Mouse (Mus musculus) common myeloid progenitor, adult 5-6 weeks (primary cell): ENCODE results near the gene Olfr1099. TPM values are rescaled to one million over a fixed set of nuclear protein-coding genes. Genes with fewer than 3 reads are reported as not detected.

ENCODE experiments used
- ATAC-seq: replicated peaks from 2 replicates; pipeline ENCODE4 v1.8.0; 2016; ENCODE audit warnings: low read depth, mild to moderate bottlenecking, moderate TSS enrichment, inconsistent platforms; ENCODE audit not compliant: poor library complexity, severe bottlenecking
- total RNA-seq: library from RNA; stranded (forward); fragments of 200-1000, 187-1606 nt; gene quantifications from 2 replicates; pipeline ENCODE4 v1.2.3, GENCODE M21; 2017

Gene Olfr1099
- not detected in 2 replicates for total RNA-seq

DNA sequence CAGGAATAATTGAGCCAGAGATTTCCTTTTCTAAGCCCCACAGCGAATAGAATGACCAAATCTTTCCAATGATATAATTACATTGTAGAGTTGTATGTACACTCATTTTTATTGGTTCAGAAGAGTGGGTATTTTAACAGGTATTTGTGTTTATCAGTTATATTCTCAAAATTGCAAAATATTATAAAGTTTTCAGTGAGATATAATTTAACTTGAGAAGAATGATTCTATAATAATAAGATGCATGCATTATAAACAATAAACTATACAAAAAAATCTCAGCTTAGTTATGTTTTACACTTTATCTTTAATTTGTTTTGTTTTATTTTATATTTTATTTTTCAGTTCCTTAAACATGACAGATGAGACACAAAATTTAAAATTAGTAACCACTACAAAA, at the start of gene Olfr1099:
TSS of gene Olfr1099 (minus strand) at position 101 of the 400 bp plus-strand sequence.
- ATAC-seq = no peak

DNA sequence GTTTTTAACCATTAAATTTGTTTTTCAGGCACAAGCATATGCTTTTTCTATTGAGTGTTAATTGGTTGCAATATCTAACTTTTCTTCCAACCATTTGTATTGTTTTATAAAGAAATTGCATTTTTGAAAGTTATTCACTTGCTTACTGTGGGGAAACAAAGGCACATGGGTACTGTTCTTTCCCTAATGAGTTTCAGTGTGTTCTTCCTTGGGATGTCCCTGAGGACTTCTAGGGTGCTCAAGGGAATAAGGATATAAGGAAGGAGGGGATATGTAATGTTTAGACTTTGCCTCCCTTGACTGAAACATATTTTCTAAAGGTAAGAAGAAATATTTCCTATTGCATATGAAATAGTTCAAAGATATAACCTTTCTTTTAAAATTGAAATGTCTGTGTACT, 37.6 kb upstream of the Olfr1099 start, which contains the start of gene Olfr1102:
TSS of gene Olfr1102 (plus strand) at position 301 of the 400 bp plus-strand sequence.
- ATAC-seq = no peak

DNA sequence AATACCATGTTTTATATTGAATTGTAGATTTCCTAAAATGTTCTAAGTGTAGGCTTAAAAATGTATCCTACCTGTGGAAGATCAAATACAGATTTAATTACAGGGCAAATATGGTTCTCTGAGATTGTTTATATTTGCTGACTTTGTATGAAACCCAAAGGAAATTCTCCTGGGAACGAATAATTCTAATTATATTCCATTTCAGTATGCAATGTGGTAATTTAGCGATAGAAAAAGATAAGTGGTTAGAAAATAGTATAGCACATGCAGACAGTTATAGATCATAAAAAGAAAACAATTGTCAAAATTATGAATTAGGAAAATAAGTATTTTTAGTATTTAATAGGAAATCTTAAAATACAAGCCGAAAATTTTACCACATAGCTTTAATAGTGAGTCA, 30.6 kb upstream of the Olfr1099 start, which contains the start of gene Olfr1101:
TSS of gene Olfr1101 (minus strand) at position 101 of the 400 bp plus-strand sequence.
- no peak for ATAC-seq

DNA sequence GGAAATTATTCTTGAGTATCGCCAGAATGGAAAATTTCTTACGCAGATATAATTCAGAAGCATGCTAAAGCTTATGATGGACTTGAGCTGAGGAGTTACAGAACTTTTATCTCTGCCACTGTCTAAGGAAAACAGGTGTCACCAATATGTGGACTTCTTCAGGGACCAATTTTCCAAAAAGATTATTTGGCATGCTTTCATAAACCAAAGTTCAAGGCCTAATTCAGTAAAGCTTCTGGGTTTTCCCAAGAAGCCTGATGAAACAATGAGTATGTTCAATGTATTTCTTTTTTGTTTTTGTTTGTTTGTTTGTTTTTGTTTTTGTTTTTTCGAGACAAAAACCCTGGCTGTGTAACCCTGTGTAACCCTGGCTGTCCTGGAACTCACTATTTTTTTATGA, 19.4 kb upstream of the Olfr1099 start, which contains the start of gene Olfr1100:
TSS of gene Olfr1100 (minus strand) at position 101 of the 400 bp plus-strand sequence.
- ATAC-seq = no peak

DNA sequence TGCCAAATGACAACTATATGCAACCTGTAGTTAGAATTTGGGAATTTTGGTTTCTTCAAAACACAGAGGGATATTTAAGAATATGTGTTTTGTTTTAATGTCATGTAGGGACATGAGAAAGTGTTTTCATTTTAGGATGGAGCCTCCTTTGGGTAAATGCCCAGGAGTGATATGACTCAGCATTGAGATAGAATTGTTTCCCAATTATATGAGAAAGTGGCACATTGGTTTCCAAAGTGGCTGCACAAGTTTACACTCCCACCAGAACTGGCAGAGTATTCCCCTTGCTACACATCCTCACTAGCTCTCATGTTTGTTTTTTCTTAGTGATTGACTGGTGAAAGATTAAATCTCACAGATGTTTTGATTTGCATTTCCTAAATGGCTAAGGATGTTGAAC, 33.9 kb downstream of the Olfr1099 start:
- no peak for ATAC-seq

DNA sequence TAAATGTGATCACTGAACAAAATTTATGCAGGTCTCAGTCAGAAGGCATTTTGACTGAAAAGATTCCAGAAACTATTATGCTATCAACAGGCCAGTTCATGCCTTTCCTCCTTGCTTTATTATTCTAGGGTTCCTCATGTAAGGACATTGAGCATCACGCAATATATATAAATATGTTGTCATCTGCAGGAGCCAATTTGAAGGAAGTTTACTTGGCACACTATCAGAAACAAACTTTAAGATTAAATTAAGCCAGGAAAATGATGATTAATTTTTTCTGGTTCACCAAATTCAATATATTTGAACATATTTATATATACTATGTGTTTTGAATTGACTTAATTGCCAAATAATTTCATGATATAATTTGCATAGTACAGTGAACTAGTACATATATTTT, 36.0 kb downstream of the Olfr1099 start, which contains the start of gene Olfr1098:
TSS of gene Olfr1098 (minus strand) at position 101 of the 400 bp plus-strand sequence.
- no peak for ATAC-seq

DNA sequence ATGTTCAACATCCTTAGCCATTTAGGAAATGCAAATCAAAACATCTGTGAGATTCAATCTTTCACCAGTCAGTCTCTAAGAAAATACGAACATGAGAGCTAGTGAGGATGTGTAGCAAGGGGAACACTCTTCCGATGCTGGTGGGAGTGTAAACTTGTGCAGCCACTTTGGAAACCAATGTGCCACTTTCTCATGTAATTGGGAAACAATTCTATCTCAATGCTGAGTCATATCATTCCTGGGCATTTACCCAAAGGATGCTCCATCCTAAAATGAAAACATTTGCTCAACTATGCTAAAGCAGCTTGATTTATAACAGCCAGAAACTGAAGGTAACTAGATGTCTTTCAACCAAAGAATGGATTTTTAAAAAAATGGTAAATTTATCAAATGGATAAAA, 54.8 kb downstream of the Olfr1099 start:
- ATAC-seq = no peak

Other genes starting within 250 kb of the Olfr1099 start
- not detected in 2 replicates for gene Olfr1089, start 227.0 kb downstream of the Olfr1099 start, total RNA-seq
- not detected in 2 replicates for gene Olfr1090, start 201.7 kb downstream of the Olfr1099 start, total RNA-seq
- gene Olfr1093, start 178.2 kb downstream of the Olfr1099 start, total RNA-seq = not detected in 2 replicates
- gene Olfr141, start 150.7 kb downstream of the Olfr1099 start, total RNA-seq = not detected in 2 replicates
- gene Olfr1094, start 136.0 kb downstream of the Olfr1099 start, total RNA-seq = not detected in 2 replicates
- gene Olfr1095, start 109.0 kb downstream of the Olfr1099 start, total RNA-seq = not detected in 2 replicates
- not detected in 2 replicates for gene Gm13723, start 85.9 kb downstream of the Olfr1099 start, total RNA-seq
- gene Olfr1097, start 68.5 kb downstream of the Olfr1099 start, total RNA-seq = not detected in 2 replicates
- gene Olfr1098, start 36.1 kb downstream of the Olfr1099 start, total RNA-seq = not detected in 2 replicates
- gene Olfr1100, start 19.3 kb upstream of the Olfr1099 start, total RNA-seq = not detected in 2 replicates
- not detected in 2 replicates for gene Olfr1101, start 30.5 kb upstream of the Olfr1099 start, total RNA-seq
- not detected in 2 replicates for gene Olfr1102, start 37.7 kb upstream of the Olfr1099 start, total RNA-seq
- not detected in 2 replicates for gene Olfr1104, start 66.4 kb upstream of the Olfr1099 start, total RNA-seq
- gene Olfr1105, start 75.8 kb upstream of the Olfr1099 start, total RNA-seq = not detected in 2 replicates
- not detected in 2 replicates for gene Olfr1106, start 91.6 kb upstream of the Olfr1099 start, total RNA-seq
- gene Olfr1107, start 115.1 kb upstream of the Olfr1099 start, total RNA-seq = not detected in 2 replicates
- not detected in 2 replicates for gene Olfr1109, start 135.3 kb upstream of the Olfr1099 start, total RNA-seq
- not detected in 2 replicates for gene Olfr259, start 153.9 kb upstream of the Olfr1099 start, total RNA-seq
- not detected in 2 replicates for gene Olfr1110, start 179.6 kb upstream of the Olfr1099 start, total RNA-seq
- not detected in 2 replicates for gene Olfr1111, start 191.9 kb upstream of the Olfr1099 start, total RNA-seq
- not detected in 2 replicates for gene Olfr1112, start 227.1 kb upstream of the Olfr1099 start, total RNA-seq
- gene Olfr1113, start 248.3 kb upstream of the Olfr1099 start, total RNA-seq = not detected in 2 replicates